Mouse (Mus musculus) cerebellum, adult 2 months (tissue): ENCODE results near the gene Fank1.

Experiments
- CTCF ChIP-seq: fragments of 200-500 bp; IDR thresholded peaks from 2 replicates; pipeline ENCODE4 v1.5.1; 2011; ENCODE audit warnings: low read depth, mild to moderate bottlenecking, control low read depth, low read length, moderate library complexity, borderline replicate concordance; ENCODE audit not compliant: insufficient read depth
- POLR2A ChIP-seq: fragments of 200-500 bp; IDR thresholded peaks from 2 replicates; pipeline ENCODE4 v1.6.1; 2011; ENCODE audit warnings: low read length, control low read depth, borderline replicate concordance; ENCODE audit not compliant: insufficient read depth

DNA sequence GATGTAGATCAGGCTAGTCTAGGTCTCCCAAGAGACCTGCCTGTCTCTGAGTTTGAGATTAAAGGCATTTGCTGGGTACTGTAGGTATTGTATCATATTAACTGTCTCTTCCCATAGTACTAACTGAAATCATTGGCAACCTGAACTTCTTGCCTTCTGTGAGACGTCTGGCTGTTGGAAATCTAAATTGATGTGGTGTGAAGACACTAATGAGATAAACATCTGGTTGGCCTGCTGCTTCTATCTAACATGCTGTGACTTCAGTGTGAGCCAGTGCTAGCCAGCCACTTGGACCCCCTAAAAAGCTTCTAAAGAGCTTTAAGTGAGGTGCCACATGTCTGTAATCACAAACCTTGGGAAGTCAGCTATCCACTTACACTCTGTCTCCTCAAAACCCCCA, 16.1 kb downstream of the Fank1 start:
- no peak for TF ChIP-seq CTCF
- TF ChIP-seq POLR2A, result no peak
